Comparison of ENCODE assay signal across 8 mouse cellular contexts in the genomic region with DNA sequence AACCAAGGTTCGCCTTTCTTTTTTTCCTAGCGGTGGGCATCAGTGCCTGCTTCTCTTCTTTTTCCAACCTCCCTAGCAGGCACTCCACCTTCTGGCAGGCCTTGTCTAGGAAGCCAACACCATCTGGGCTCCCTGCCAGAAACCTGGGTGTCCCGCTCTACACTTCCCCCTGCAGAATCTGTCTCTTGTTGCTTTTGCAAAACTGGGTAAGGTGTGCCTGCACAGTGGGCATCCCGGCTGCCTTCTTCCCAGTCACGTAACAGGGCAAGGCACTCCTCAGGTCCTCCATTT. TPM values are rescaled to one million over a fixed set of nuclear protein-coding genes. Genes with fewer than 3 reads are reported as not detected.
DNase-seq lines count a peak whose midpoint lies in the region; ATAC-seq and TF ChIP-seq lines count a peak whose summit lies in the region.

No protein-coding gene starts in this region.

- ATAC-seq in heart, embryonic 16.5 days (replicated peaks; ENCODE audit: extremely low read depth, insufficient read depth, low FRiP score) = peak; percentile 57; the same call in 1 of the 2 replicates
- peak; percentile 43 for ATAC-seq in megakaryocyte progenitor cell, adult 5-6 weeks (replicated peaks; ENCODE audit: poor library complexity)
- ATAC-seq in hindbrain, embryonic 11.5 days (ENCODE audit: low FRiP score) = no peak

- H3K27me3 ChIP-seq in heart, embryonic 16.5 days (ENCODE audit: control insufficient read depth, insufficient read depth, low read length) = no peaks in the 10 kb centered on the region
- no peaks in the 10 kb centered on the region for H3K27me3 ChIP-seq in ES-Bruce4 (ENCODE audit: control insufficient read depth, insufficient read depth, low read length, poor library complexity, severe bottlenecking)
- H3K27me3 ChIP-seq in hindbrain, embryonic 11.5 days (ENCODE audit: control insufficient read depth, insufficient read depth, low read length) = no peaks in the 10 kb centered on the region

- no peak for TF ChIP-seq CTCF in ES-Bruce4 (IDR thresholded peaks at IDR 0.05; ENCODE audit: low read depth, low read length)

- no peak for TF ChIP-seq EP300 in ES-Bruce4 (IDR thresholded peaks at IDR 0.05; ENCODE audit: insufficient read depth, low read depth, low read length)

- no peak overlapping the region for H3K4me3 ChIP-seq in heart, embryonic 16.5 days (ENCODE audit: low read length)
- peak overlapping the region; percentile 33 for H3K4me3 ChIP-seq in ES-Bruce4 (ENCODE audit: low read depth, low read length)
- H3K4me3 ChIP-seq in hindbrain, embryonic 11.5 days (ENCODE audit: low read depth, low read length) = no peak overlapping the region

- no peaks in the 10 kb centered on the region for H3K36me3 ChIP-seq in heart, embryonic 16.5 days (ENCODE audit: control insufficient read depth, insufficient read depth)
- H3K36me3 ChIP-seq in ES-Bruce4 (ENCODE audit: control insufficient read depth, insufficient read depth, low read length, poor library complexity, severe bottlenecking) = no peaks in the 10 kb centered on the region
- no peaks in the 10 kb centered on the region for H3K36me3 ChIP-seq in hindbrain, embryonic 11.5 days (ENCODE audit: control insufficient read depth, insufficient read depth, low read length)

- 24% methylated on average over 5 of the region's 5 CpGs for WGBS in heart, embryonic 16.5 days
- 47% methylated on average over 5 of the region's 5 CpGs for WGBS in hindbrain, embryonic 11.5 days

- DNase-seq in heart, adult 8-10 months (ENCODE audit: low spot score) = no peak
- peak; percentile 95 for DNase-seq in cerebellum, adult 9-11 months
- DNase-seq in kidney, adult 18-20 months = peak; percentile 80
- no peak for DNase-seq in B cell, adult 2 months
- DNase-seq in hindbrain, embryonic 11.5 days (ENCODE audit: low spot score) = no peak

- H3K4me1 ChIP-seq in heart, embryonic 16.5 days (ENCODE audit: control insufficient read depth, insufficient read depth, low read length) = 0 out of 2 replicates have a peak, but pooled peaks cover 5% of the 10 kb centered on the region
- H3K4me1 ChIP-seq in ES-Bruce4 (ENCODE audit: control insufficient read depth, insufficient read depth, low read length) = no peaks in the 10 kb centered on the region
- no peaks in the 10 kb centered on the region for H3K4me1 ChIP-seq in hindbrain, embryonic 11.5 days (replicated peaks; ENCODE audit: control insufficient read depth, insufficient read depth, low read length)

- no peak overlapping the region for H3K27ac ChIP-seq in heart, embryonic 16.5 days (ENCODE audit: low read length)
- H3K27ac ChIP-seq in ES-Bruce4 (ENCODE audit: insufficient read depth, low read length) = no peak overlapping the region; the same call in 1 of the 2 replicates
- no peak overlapping the region for H3K27ac ChIP-seq in hindbrain, embryonic 11.5 days (ENCODE audit: low read depth, low read length)

- no peak overlapping the region for H3K9ac ChIP-seq in heart, embryonic 16.5 days (ENCODE audit: low read length)
- no peak overlapping the region for H3K9ac ChIP-seq in ES-Bruce4 (ENCODE audit: low read depth, poor library complexity, severe bottlenecking)
- H3K9ac ChIP-seq in hindbrain, embryonic 11.5 days (ENCODE audit: low read depth, low read length) = no peak overlapping the region

- H3K4me2 ChIP-seq in heart, embryonic 16.5 days (ENCODE audit: low read depth, low read length) = peak overlapping the region; percentile 33
- no peak overlapping the region for H3K4me2 ChIP-seq in hindbrain, embryonic 11.5 days (replicated peaks; ENCODE audit: low read depth, low read length)

- no peak for TF ChIP-seq POLR2A in ES-Bruce4 (IDR thresholded peaks at IDR 0.05; ENCODE audit: insufficient read depth, low read length)

- H3K9me3 ChIP-seq in heart, embryonic 16.5 days (replicated peaks; ENCODE audit: control insufficient read depth, low read length) = no peaks in the 10 kb centered on the region
- no peaks in the 10 kb centered on the region for H3K9me3 ChIP-seq in ES-Bruce4 (replicated peaks; ENCODE audit: control insufficient read depth, insufficient read depth, low read length, poor library complexity, severe bottlenecking)
- H3K9me3 ChIP-seq in hindbrain, embryonic 11.5 days (ENCODE audit: control insufficient read depth, low read length) = no peaks in the 10 kb centered on the region

RNA-seq across cellular contexts. Expression of gene C77080, which starts 11.5 kb away (rescaled TPM):
- 2.2 and 2.3 TPM in 2 replicates for polyA plus RNA-seq in heart, embryonic 16.5 days (2015; fragmentation: Nextera tagmentation; extraction: Ambion mirVana)
- total RNA-seq in heart, adult 8-10 months (2022) = 1 to 10 TPM; 2.8 to 4.0 (median 3.2) TPM
- 50.2 and 55.1 TPM in 2 replicates for polyA plus RNA-seq in ES-Bruce4 (2011; ENCODE audit: insufficient read depth, insufficient read length, low read depth, missing spikeins)
- 0.12 and 0.25 TPM in 2 replicates for total RNA-seq in megakaryocyte progenitor cell, adult 5-6 weeks (2015)
- not detected in 2 replicates for total RNA-seq in megakaryocyte progenitor cell, adult 5-6 weeks (2017)
- 3.2 and 3.6 TPM in 2 replicates for polyA plus RNA-seq in hindbrain, embryonic 11.5 days (2014; fragmentation: Nextera tagmentation; extraction: Ambion mirVana)

RNA-seq across cellular contexts. Expression of gene Sync, which starts 14.7 kb away (rescaled TPM):
- polyA plus RNA-seq in heart, embryonic 16.5 days (2015; fragmentation: Nextera tagmentation; extraction: Ambion mirVana) = 1.8 and 1.9 TPM in 2 replicates
- total RNA-seq in heart, adult 8-10 months (2022) = 10 to 100 TPM; 19.5 to 31.7 (median 25.4) TPM
- 0.87 and 0.90 TPM in 2 replicates for polyA plus RNA-seq in ES-Bruce4 (2011; ENCODE audit: insufficient read depth, insufficient read length, low read depth, missing spikeins)
- not detected in 2 replicates for total RNA-seq in megakaryocyte progenitor cell, adult 5-6 weeks (2015)
- total RNA-seq in megakaryocyte progenitor cell, adult 5-6 weeks (2017) = 0.08 TPM in 1 of 2 replicates, not detected in the other
- polyA plus RNA-seq in hindbrain, embryonic 11.5 days (2014; fragmentation: Nextera tagmentation; extraction: Ambion mirVana) = 0.56 and 0.99 TPM in 2 replicates

Comparison
In these comparisons a context has a peak if more than half of its experiments do, and no peak if none do; other contexts are left out.
1. DNase-seq: peak in cerebellum, adult 9-11 months (single experiment) and kidney, adult 18-20 months (single experiment); none in heart, adult 8-10 months (single experiment), B cell, adult 2 months (0 of 2) and hindbrain, embryonic 11.5 days (single experiment).
2. RNA of gene C77080, which starts 11.5 kb away (polyA plus RNA-seq): 50.2 to 55.1 TPM in ES-Bruce4; 3.2 to 3.6 TPM in hindbrain, embryonic 11.5 days and 2.2 to 2.3 TPM in heart, embryonic 16.5 days; every median in the first group is over 10 times any median in the second.